Mouse (Mus musculus): ENCODE data around the gene Cope.

- TF ChIP-seq POLR2A (IDR thresholded peaks at IDR 0.05; ENCODE audit: insufficient read length, low read depth) (no peak), TCF3 (IDR thresholded peaks at IDR 0.05; ENCODE audit: insufficient read length, low read depth) (no peak), E2F4 (IDR thresholded peaks at IDR 0.05; ENCODE audit: insufficient read depth) (no peak), USF1 (IDR thresholded peaks at IDR 0.05; ENCODE audit: low read depth) (no peak), CEBPB (IDR thresholded peaks at IDR 0.05; ENCODE audit: insufficient read depth, poor library complexity, severe bottlenecking) (no peak), TCF12 (IDR thresholded peaks at IDR 0.05; ENCODE audit: insufficient read depth, poor library complexity, severe bottlenecking) (no peak), MYOG (IDR thresholded peaks at IDR 0.05; ENCODE audit: control insufficient read depth in 1 of 3, insufficient read depth in 1 of 3, insufficient read length in 2 of 3, low read depth in 2 of 3) (no peak), REST (IDR thresholded peaks at IDR 0.05; ENCODE audit: insufficient read depth, insufficient read length) (no peak), POLR2AphosphoS2 (IDR thresholded peaks at IDR 0.05; ENCODE audit: insufficient read length, low read depth) (no peak), MYOD1 (IDR thresholded peaks at IDR 0.05; ENCODE audit: control insufficient read depth in 1 of 3, insufficient read length in 2 of 3, low read depth in 2 of 3) (no peak)
Observed at GRCm38 (mm10) chr8:70268311-70268710, 34.0 kb upstream of the Cope start.
